Mouse (Mus musculus): ENCODE data around the gene Gzmk.
"Not testable (repeated sequence)": the region's sequence is repeated elsewhere in the genome, so short reads cannot be mapped to it uniquely, and the experiment has no call there.

Gene Gzmk

GRCm38 (mm10) chr13:113225811-113226210 is at the start of gene Gzmk:
Gzmk (minus strand) TSS chr13:113225908.
- peak; percentile 32 for DNase-seq (ENCODE audit: low read depth, low spot score)

GRCm38 (mm10) chr13:113271189-113271588 is 45.5 kb upstream of the Gzmk start:
- DNase-seq (ENCODE audit: low read depth, low spot score): no peak

DNA sequence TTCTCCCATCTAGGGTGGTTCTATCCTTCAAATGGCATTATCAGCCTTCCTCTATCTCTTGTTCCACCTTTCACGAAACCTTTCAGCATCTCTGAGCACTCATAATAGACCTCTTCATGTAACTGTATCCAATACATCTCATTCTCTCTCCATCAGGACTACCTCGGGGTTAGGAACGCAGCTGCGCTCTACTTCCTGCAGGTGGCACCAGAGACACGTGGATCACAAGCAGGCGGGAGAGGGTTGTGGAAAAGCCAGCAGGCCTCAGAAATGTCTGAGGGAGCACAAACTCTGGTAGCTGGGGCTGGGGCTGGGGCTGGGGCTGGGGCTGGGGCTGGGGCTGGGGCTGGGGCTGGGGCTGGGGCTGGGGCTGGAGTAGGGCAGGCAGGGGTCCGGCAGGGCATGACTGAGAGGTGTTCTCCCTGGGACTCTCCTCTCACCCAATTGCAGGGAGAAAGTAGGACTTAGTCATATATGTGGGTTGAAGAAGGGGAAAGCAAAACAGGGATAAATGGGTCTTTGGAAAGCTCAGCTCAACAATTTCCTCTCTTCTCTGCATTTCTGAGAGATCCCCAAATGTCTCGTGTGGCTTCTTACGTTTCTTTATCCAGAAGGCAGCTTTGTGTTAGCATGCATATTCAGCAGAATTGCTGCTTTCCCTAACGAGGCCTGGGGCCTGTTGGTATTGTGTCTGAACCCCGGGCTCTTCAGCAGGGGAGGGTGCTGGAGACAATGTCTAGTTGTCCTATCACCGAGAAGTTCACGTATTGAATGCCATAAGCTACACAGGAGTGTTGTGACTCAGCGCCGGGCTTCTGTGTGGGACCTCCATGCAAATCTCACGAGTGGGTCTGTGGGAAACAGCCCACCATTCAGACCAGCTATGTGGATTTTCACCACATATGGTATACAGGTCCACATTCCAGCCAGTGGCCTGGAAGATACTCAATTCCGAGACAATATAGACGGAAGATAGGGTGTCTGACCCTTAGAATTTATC is 44.4 kb upstream of the Gzmk start:
- DNase-seq (ENCODE audit: low read depth, low spot score): peak; percentile 87

DNA sequence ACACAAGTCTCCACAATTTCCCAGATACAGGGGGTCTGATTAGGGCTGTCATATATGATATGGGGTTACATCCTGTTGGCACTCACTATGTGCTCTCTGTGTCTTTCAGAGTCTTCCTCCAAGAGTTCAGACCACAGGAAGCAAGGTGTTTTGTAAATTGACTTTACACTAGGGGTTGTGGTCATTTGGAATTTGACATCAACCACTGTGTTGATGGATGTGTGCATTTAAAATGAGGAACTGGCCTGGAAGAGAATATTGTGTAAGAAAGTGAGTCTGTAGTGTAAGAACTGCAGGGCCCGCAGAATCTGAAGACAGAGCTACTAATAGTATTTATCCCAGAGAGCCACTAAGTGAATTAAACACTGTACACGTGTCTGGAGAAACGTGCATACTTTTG is 41.5 kb upstream of the Gzmk start:
- no peak for DNase-seq (ENCODE audit: low read depth, low spot score)

DNA sequence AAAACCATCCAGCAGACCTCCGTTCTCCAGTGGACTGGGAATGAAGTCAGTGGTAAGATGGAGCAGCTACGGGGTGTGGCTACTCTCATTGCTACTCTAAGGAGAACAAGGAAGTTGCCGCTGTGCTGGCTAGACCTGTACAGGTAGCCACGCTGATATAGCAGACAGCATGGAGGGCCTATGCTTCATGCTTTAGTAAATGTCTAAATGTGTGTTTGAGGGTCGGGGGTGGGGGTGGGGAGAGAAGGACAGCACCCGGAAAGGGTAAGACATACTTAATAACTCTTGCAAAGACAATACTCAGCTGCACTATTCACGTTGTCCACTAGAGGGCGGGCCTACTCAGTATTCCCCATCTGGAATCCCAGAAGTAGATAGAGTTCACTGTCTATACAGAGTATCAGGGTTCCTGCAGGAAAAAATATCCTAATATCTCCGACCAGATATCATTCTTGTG is 40.8 kb upstream of the Gzmk start:
- DNase-seq (ENCODE audit: low read depth, low spot score): peak; percentile 71

DNA sequence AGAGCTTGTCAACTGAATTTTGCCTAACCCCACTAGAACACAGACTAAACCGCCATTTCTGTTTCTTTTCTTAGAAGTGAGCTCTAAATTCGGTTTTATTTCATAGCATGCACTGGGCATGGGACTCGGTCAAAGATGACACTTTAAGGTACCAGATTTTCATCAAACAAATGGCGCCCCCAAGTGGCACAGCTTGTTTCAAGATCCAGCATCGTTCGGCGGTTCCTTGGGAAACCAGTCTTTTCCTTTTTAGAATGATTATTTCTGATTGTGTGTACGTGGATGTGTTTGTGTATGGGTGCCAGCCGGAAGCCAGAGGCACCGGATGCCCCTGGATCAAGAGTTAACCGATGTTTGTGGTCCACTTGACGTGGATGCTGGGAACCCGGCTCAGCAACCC is 39.5 kb upstream of the Gzmk start:
- DNase-seq (ENCODE audit: low read depth, low spot score): peak; percentile 28

GRCm38 (mm10) chr13:113262822-113263221 is 37.1 kb upstream of the Gzmk start:
- no peak for DNase-seq (ENCODE audit: low read depth, low spot score)

GRCm38 (mm10) chr13:113259237-113259636 is 33.5 kb upstream of the Gzmk start:
- no peak for DNase-seq (ENCODE audit: low read depth, low spot score)

- DNase-seq (ENCODE audit: low read depth, low spot score): no peak
Observed at GRCm38 (mm10) chr13:113257190-113257589, 31.5 kb upstream of the Gzmk start.

- DNase-seq (ENCODE audit: low read depth, low spot score): no peak
Observed at GRCm38 (mm10) chr13:113256766-113257165, 31.1 kb upstream of the Gzmk start.

DNA sequence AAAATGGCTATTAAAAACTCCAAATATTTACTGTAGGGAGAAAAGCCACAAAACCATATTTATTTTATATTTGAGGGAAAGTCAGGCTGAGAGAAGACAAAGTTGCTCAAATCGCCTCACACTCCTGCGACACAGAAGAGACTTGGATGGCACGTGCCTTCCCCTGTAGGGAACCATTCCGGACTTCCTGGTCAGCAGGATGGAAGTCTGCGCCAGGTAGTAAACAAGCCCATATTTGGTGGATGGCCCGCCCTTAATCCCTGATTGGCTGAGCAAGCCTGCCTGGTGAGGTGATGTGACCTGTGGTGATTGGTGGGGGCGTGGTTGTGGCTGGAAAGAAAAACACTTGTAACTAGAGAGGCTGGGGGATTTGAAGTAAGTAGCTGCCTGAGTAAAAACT is 26.9 kb upstream of the Gzmk start:
- DNase-seq (ENCODE audit: low read depth, low spot score): not testable (repeated sequence)

GRCm38 (mm10) chr13:113245025-113245424 is 19.3 kb upstream of the Gzmk start:
- no peak for DNase-seq (ENCODE audit: low read depth, low spot score)

GRCm38 (mm10) chr13:113242129-113242528 is 16.4 kb upstream of the Gzmk start:
- DNase-seq (ENCODE audit: low read depth, low spot score): no peak

- no peak for DNase-seq (ENCODE audit: low read depth, low spot score)
Observed at GRCm38 (mm10) chr13:113227666-113228463, 2.2 kb upstream of the Gzmk start.

- no peak for DNase-seq (ENCODE audit: low read depth, low spot score)
Observed at GRCm38 (mm10) chr13:113227076-113227475, 1.4 kb upstream of the Gzmk start.

DNA sequence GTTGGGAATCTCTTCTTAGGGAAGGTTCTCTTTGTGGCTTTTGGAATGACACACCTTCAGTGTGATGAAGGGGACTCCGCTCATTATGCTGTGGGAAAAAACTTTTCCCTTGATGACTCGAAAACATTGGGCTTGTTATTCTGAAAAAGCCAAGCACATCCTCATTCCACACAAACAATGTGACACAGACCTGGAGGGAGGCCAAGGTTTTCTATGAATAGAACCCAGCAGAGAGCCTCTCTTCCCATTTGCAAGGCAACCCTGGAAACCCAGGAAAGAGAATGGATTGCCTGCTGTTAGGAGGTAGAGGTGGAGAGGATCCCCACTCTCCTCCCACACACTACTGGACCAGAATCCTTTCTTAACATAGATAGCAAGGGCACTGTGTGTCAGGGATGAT is 1.6 kb downstream of the Gzmk start:
- no peak for DNase-seq (ENCODE audit: low read depth, low spot score)

DNA sequence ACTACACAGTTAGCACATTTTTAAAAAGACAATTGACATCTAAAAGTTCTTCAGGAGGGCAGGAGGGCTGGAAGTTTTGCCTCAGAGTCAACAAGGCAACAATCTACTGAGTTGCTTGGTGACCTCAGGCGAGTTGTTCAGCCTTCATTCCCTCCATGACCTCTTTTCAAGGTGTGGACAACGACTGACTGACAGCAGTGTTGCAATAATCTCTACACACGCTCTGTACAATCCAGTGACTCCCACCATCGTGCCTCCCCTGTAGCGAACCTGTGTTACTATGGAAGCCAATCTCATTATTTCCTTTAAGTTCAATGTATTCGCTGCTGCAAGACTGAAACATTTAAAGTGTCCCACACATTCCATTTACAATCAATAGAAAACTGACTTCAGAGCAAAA is 3.9 kb downstream of the Gzmk start:
- DNase-seq (ENCODE audit: low read depth, low spot score): no peak

- DNase-seq (ENCODE audit: low read depth, low spot score): no peak
Observed at GRCm38 (mm10) chr13:113213865-113214264, 11.8 kb downstream of the Gzmk start.

DNA sequence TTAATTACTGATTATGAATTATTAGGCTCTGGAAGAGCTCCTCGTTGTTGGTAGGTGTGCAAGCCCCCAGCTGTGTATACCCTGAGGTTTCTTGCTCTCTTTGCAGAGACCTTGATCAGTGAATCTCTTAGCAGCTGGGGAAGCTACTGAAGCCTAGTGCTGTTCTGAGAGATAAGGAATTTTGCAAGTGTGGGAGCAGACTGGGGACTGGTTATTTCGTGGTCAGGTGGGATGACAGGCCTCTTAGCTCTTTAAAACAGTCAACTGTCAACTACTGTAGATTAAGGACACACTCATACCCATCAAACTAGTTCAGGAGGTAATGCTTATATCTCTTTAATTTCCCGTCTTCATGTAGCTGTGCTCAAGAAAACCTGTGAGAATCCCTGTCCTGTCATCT is 13.3 kb downstream of the Gzmk start:
- no peak for DNase-seq (ENCODE audit: low read depth, low spot score)

GRCm38 (mm10) chr13:113211345-113211744 is 14.4 kb downstream of the Gzmk start:
- no peak for DNase-seq (ENCODE audit: low read depth, low spot score)

DNA sequence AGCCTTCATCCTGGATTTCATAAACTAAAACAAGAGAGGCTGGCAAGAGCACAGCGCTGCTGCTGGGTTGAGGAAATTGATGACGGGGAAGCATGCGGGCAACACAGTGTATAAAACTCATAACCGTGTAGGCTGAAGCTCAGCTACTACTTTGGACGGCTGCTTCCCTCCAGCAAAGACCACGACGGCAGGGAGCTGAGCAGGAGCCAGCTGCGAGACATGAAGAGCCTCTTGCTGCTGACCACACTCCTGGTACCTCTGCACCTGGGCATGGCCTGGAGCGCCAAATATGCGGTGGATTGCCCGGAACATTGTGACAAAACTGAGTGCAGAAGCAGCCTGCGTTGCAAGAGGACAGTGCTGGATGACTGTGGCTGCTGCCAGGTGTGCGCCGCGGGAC is 16.1 kb downstream of the Gzmk start, which contains the start of gene Esm1:
Gene Esm1, plus strand, starts transcription at position 36 of the 400 bp plus-strand sequence.
- DNase-seq (ENCODE audit: low read depth, low spot score): no peak

DNA sequence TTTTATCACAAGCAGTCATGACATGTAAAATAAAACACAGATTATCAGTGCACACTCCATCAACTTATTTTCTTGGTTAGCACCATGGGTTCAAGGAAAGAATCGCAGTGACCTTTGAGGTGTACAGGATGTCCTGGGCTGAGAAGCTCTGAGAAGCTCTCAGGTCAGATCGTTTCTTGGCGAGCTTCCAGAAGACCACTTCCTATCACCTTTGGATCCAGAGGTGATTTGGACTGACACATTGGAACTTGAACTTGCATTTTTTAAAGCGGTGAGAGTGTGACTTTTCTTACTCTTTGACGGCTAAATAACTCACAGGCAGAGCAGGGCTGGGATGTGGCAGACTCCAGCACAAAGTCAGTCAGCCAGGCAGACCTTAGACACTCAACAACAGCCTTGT is 20.4 kb downstream of the Gzmk start:
- DNase-seq (ENCODE audit: low read depth, low spot score): no peak
